In the genomic region with DNA sequence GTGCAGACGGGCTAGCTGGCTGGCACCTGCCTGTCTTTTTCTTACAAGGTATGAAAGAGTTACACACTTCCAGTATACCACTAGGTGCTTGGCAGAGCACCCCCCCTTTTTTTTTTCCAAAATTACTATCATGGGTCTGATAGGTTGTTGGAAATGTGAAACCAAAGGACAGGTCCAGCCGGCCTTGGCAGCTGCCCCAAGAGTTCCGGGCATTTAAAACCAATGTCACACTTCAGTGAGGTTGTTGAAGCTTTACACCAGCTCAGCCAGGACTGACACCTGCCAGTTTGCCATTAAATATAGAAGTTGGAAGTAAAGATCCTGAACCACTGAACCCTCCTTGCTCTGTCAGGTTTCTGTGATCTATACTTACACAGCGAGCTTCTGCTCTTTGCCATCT, we compare ENCODE assay signal across 12 mouse cellular contexts. TPM values are rescaled to one million over a fixed set of nuclear protein-coding genes. Genes with fewer than 3 reads are reported as not detected.
DNase-seq lines count a peak whose midpoint lies in the region; ATAC-seq and TF ChIP-seq lines count a peak whose summit lies in the region.
"Had no signal": no experiment of that assay in that cellular context is flagged by ENCODE, and none has a peak within 500 bp of the region (broad histone marks: within the 10 kb centered on the region; RNA-seq: fewer than 3 reads in every experiment).

No protein-coding gene starts in this region.

- WGBS in heart, embryonic 16.5 days, result 56% methylated on average over 4 of the region's 4 CpGs
- WGBS in kidney, embryonic 15.5 days, result 46% methylated on average over 4 of the region's 4 CpGs
- 26% methylated on average over 4 of the region's 4 CpGs for WGBS in neural tube, embryonic 14.5 days
- WGBS in lung, adult 2 months, result 40% methylated on average over 4 of the region's 4 CpGs

- no peaks in the 10 kb centered on the region for H3K9me3 ChIP-seq in heart, embryonic 16.5 days (replicated peaks; ENCODE audit: control insufficient read depth, low read length)
- H3K9me3 ChIP-seq in kidney, embryonic 15.5 days (replicated peaks), result no peaks in the 10 kb centered on the region
- no peaks in the 10 kb centered on the region for H3K9me3 ChIP-seq in neural tube, embryonic 14.5 days (ENCODE audit: control insufficient read depth, low read length)
- H3K9me3 ChIP-seq: heart, embryonic 13.5 days had no signal

- H3K4me1 ChIP-seq in heart, embryonic 16.5 days (ENCODE audit: control insufficient read depth, insufficient read depth, low read length), result peaks cover 7% of the 10 kb centered on the region
- peaks cover 31% of the 10 kb centered on the region for H3K4me1 ChIP-seq in kidney, embryonic 15.5 days
- H3K4me1 ChIP-seq in neural tube, embryonic 14.5 days (ENCODE audit: control insufficient read depth, insufficient read depth, low read length), result peaks cover 17% of the 10 kb centered on the region
- H3K4me1 ChIP-seq in lung, adult 2 months (ENCODE audit: control insufficient read depth, insufficient read depth, low read length), result peaks cover 3% of the 10 kb centered on the region; the same call in 1 of the 2 replicates

- no peak for TF ChIP-seq POLR2A in lung, adult 2 months (IDR thresholded peaks at IDR 0.05; ENCODE audit: borderline replicate concordance, extremely low read depth, low read depth, low read length)

- H3K27ac ChIP-seq in left cerebral cortex, adult 2 months, result no peak overlapping the region
- H3K27ac ChIP-seq in heart, embryonic 16.5 days (ENCODE audit: low read length), result no peak overlapping the region
- no peak overlapping the region; the same call in 1 of the 2 replicates for H3K27ac ChIP-seq in kidney, embryonic 15.5 days
- H3K27ac ChIP-seq in neural tube, embryonic 14.5 days (ENCODE audit: low read depth, low read length), result no peak overlapping the region
- H3K27ac ChIP-seq: heart, embryonic 13.5 days; macrophage had no signal

- DNase-seq in left cerebral cortex, adult 2 months (ENCODE audit: extremely low spot score in 1 of 2, low spot score in 2 of 2), result no peak
- DNase-seq in left cerebral cortex, adult 18-20 months (ENCODE audit: low spot score in 2 of 2), result no peak
- no peak for DNase-seq in lung, postnatal 25 days (ENCODE audit: low spot score)
- DNase-seq in lung, adult 2 months, result no peak
- DNase-seq in layer of hippocampus, postnatal 14 days (ENCODE audit: low spot score in 2 of 2), result no peak
- DNase-seq: cerebellum, postnatal 36 days had no signal

- no peaks in the 10 kb centered on the region for H3K36me3 ChIP-seq in heart, embryonic 16.5 days (ENCODE audit: control insufficient read depth, insufficient read depth)
- H3K36me3 ChIP-seq in kidney, embryonic 15.5 days, result peaks cover 11% of the 10 kb centered on the region; the same call in 1 of the 2 replicates
- H3K36me3 ChIP-seq in neural tube, embryonic 14.5 days (ENCODE audit: control insufficient read depth, insufficient read depth, low read length), result peaks cover 9% of the 10 kb centered on the region; the same call in 1 of the 2 replicates

- no peak overlapping the region for H3K9ac ChIP-seq in heart, embryonic 16.5 days (ENCODE audit: low read length)
- no peak overlapping the region for H3K9ac ChIP-seq in kidney, embryonic 15.5 days
- H3K9ac ChIP-seq in neural tube, embryonic 14.5 days (replicated peaks; ENCODE audit: low read depth, low read length), result peak overlapping the region; percentile 58
- H3K9ac ChIP-seq: heart, embryonic 13.5 days had no signal

- TF ChIP-seq CTCF in left cerebral cortex, adult 2 months (IDR thresholded peaks at IDR 0.05), result no peak
- TF ChIP-seq CTCF in lung, adult 2 months (IDR thresholded peaks at IDR 0.05; ENCODE audit: insufficient read depth, low read length), result no peak

- peak overlapping the region; percentile 1; the same call in 1 of the 2 replicates for H3K4me3 ChIP-seq in left cerebral cortex, adult 2 months
- no peak overlapping the region for H3K4me3 ChIP-seq in heart, embryonic 16.5 days (ENCODE audit: low read length)
- H3K4me3 ChIP-seq in kidney, embryonic 15.5 days (replicated peaks), result no peak overlapping the region
- H3K4me3 ChIP-seq in neural tube, embryonic 14.5 days (ENCODE audit: low read depth, low read length), result peak overlapping the region; percentile 43
- no peak overlapping the region for H3K4me3 ChIP-seq in lung, adult 2 months (replicated peaks; ENCODE audit: extremely low read depth, low read depth, low read length)
- H3K4me3 ChIP-seq: heart, embryonic 13.5 days had no signal

- 0 out of 2 replicates have a peak overlapping the region, but pooled peaks have one; percentile 13 for H3K4me2 ChIP-seq in heart, embryonic 16.5 days (ENCODE audit: low read depth, low read length)
- 0 out of 2 replicates have a peak overlapping the region, but pooled peaks have one; percentile 10 for H3K4me2 ChIP-seq in kidney, embryonic 15.5 days
- H3K4me2 ChIP-seq in neural tube, embryonic 14.5 days (ENCODE audit: low read depth, low read length), result peak overlapping the region; percentile 94

- H3K27me3 ChIP-seq in heart, embryonic 16.5 days (ENCODE audit: control insufficient read depth, insufficient read depth, low read length), result no peaks in the 10 kb centered on the region
- H3K27me3 ChIP-seq in kidney, embryonic 15.5 days, result no peaks in the 10 kb centered on the region
- no peaks in the 10 kb centered on the region for H3K27me3 ChIP-seq in neural tube, embryonic 14.5 days (ENCODE audit: control insufficient read depth, insufficient read depth, low read length)
- H3K27me3 ChIP-seq: CH12.LX; heart, embryonic 13.5 days had no signal

- intact Hi-C loops in left cerebral cortex, adult 2 months (cut with DNase I), result no loop called here

- no peak for ATAC-seq in heart, embryonic 16.5 days (replicated peaks; ENCODE audit: extremely low read depth, insufficient read depth, low FRiP score)
- ATAC-seq in kidney, embryonic 15.5 days (replicated peaks; ENCODE audit: low FRiP score), result no peak
- ATAC-seq in neural tube, embryonic 14.5 days (ENCODE audit: low read depth), result no peak

RNA-seq across cellular contexts. Expression of a gene that starts 4.6 kb away (rescaled TPM):
- 100 to 1,000 TPM; 153 to 177 TPM for total RNA-seq in left cerebral cortex, adult 2 months (2021)
- 100 to 1,000 TPM; 169 to 171 TPM for total RNA-seq in left cerebral cortex, adult 18-20 months (2021)
- 52.1 and 56.8 TPM in 2 replicates for polyA plus RNA-seq in heart, embryonic 16.5 days (2015; fragmentation: Nextera tagmentation; extraction: Ambion mirVana)
- polyA plus RNA-seq in kidney, embryonic 15.5 days (2015; fragmentation: Nextera tagmentation; extraction: Ambion mirVana), result 29.3 and 36.6 TPM in 2 replicates
- polyA plus RNA-seq in neural tube, embryonic 14.5 days (2014; fragmentation: Nextera tagmentation; extraction: Ambion mirVana), result 629 and 667 TPM in 2 replicates
- polyA plus RNA-seq in lung, adult 2 months (2012; rRNA removed), result 13.6 and 21.6 TPM in 2 replicates
- 100 to 1,000 TPM; 703 to 790 TPM for total RNA-seq in layer of hippocampus, postnatal 14 days (2021)

RNA-seq across cellular contexts. Expression of a gene that starts 37.1 kb away (rescaled TPM):
- total RNA-seq in left cerebral cortex, adult 2 months (2021), result 10 to 100 TPM; 19.4 to 20.6 TPM
- 10 to 100 TPM; 17.0 to 20.6 TPM for total RNA-seq in left cerebral cortex, adult 18-20 months (2021)
- polyA plus RNA-seq in heart, embryonic 16.5 days (2015; fragmentation: Nextera tagmentation; extraction: Ambion mirVana), result 65.3 and 74.1 TPM in 2 replicates
- polyA plus RNA-seq in kidney, embryonic 15.5 days (2015; fragmentation: Nextera tagmentation; extraction: Ambion mirVana), result 79.0 and 88.7 TPM in 2 replicates
- polyA plus RNA-seq in neural tube, embryonic 14.5 days (2014; fragmentation: Nextera tagmentation; extraction: Ambion mirVana), result 77.8 and 87.4 TPM in 2 replicates
- 79.9 and 123 TPM in 2 replicates for polyA plus RNA-seq in lung, adult 2 months (2012; rRNA removed)
- total RNA-seq in layer of hippocampus, postnatal 14 days (2021), result 10 to 100 TPM; 26.1 to 33.6 TPM

RNA-seq across cellular contexts. Expression of a gene that starts 47.9 kb away (rescaled TPM):
- 100 to 1,000 TPM; 768 to 774 TPM for total RNA-seq in left cerebral cortex, adult 2 months (2021)
- total RNA-seq in left cerebral cortex, adult 18-20 months (2021), result 100 to 1,000 TPM; 781 to 791 TPM
- 166 and 171 TPM in 2 replicates for polyA plus RNA-seq in heart, embryonic 16.5 days (2015; fragmentation: Nextera tagmentation; extraction: Ambion mirVana)
- polyA plus RNA-seq in kidney, embryonic 15.5 days (2015; fragmentation: Nextera tagmentation; extraction: Ambion mirVana), result 102 and 132 TPM in 2 replicates
- 2,423 and 2,884 TPM in 2 replicates for polyA plus RNA-seq in neural tube, embryonic 14.5 days (2014; fragmentation: Nextera tagmentation; extraction: Ambion mirVana)
- 320 and 386 TPM in 2 replicates for polyA plus RNA-seq in lung, adult 2 months (2012; rRNA removed)
- total RNA-seq in layer of hippocampus, postnatal 14 days (2021), result 1,000 to 10,000 TPM; 2,027 to 2,125 TPM

Comparison
In these comparisons a context has a peak if more than half of its experiments do, and no peak if none do; other contexts are left out.
1. H3K4me3 ChIP-seq: peak in left cerebral cortex, adult 2 months (single experiment) and neural tube, embryonic 14.5 days (single experiment); none in heart, embryonic 16.5 days (single experiment), kidney, embryonic 15.5 days (single experiment) and lung, adult 2 months (single experiment).
2. H3K4me2 ChIP-seq: peak in every context shown above with its lines; median percentile 94 in neural tube, embryonic 14.5 days; 13 in heart, embryonic 16.5 days; 10 in kidney, embryonic 15.5 days.
3. RNA of a gene that starts 4.6 kb away (polyA plus RNA-seq): 629 to 667 TPM in neural tube, embryonic 14.5 days; 52.1 to 56.8 TPM in heart, embryonic 16.5 days, 29.3 to 36.6 TPM in kidney, embryonic 15.5 days and 13.6 to 21.6 TPM in lung, adult 2 months; every median in the first group is over 10 times any median in the second.